24 mouse cellular contexts compared by ENCODE assay signal in genomic region chr7:35861049-35861448, GRCm38 (mm10). TPM values are rescaled to one million over a fixed set of nuclear protein-coding genes. Genes with fewer than 3 reads are reported as not detected.
A peak's percentile ranks its signal among the peaks of the same experiment; 100 is the strongest.
DNase-seq lines count a peak whose midpoint lies in the region; ATAC-seq lines count a peak whose summit lies in the region.
"Had no signal": no experiment of that assay in that cellular context is flagged by ENCODE, and none has a peak within 500 bp of the region (broad histone marks: within the 10 kb centered on the region; RNA-seq: fewer than 3 reads in every experiment).

No protein-coding gene starts in this region.

- H3K4me2 ChIP-seq in liver, embryonic 15.5 days, result no peak overlapping the region
- H3K4me2 ChIP-seq in kidney, embryonic 14.5 days (replicated peaks; ENCODE audit: low read depth, low read length), result no peak overlapping the region
- H3K4me2 ChIP-seq: heart, embryonic 12.5 days; heart, embryonic 15.5 days; hindbrain, embryonic 14.5 days had no signal

- no peak for DNase-seq in liver
- peak; percentile 6 for DNase-seq in 416B (ENCODE audit: low read depth)
- no peak for DNase-seq in cerebellum, postnatal 4 days (ENCODE audit: low spot score in 2 of 2)
- DNase-seq: adrenal gland, adult 8-10 months; adrenal gland, postnatal 25 days; cerebellum, adult 11-12 months; cerebellum, adult 8-10 months; cerebellum, postnatal 10 days; cerebellum, postnatal 36 days; forebrain, postnatal 0 days; gastrocnemius, adult 2 months; gastrocnemius, postnatal 14 days; heart, adult 18-20 months; heart, postnatal 10 days; heart, postnatal 36 days had no signal

- H3K9ac ChIP-seq in liver, embryonic 15.5 days, result no peak overlapping the region
- no peak overlapping the region for H3K9ac ChIP-seq in kidney, embryonic 14.5 days (ENCODE audit: low read depth, low read length)
- H3K9ac ChIP-seq: forebrain, postnatal 0 days; heart, embryonic 12.5 days; heart, embryonic 15.5 days; hindbrain, embryonic 14.5 days had no signal

- 29% methylated on average over 10 of the region's 10 CpGs for WGBS in liver, embryonic 15.5 days (ENCODE audit: insufficient replicate concordance)
- 69% methylated on average over 10 of the region's 10 CpGs for WGBS in kidney, embryonic 14.5 days

- ATAC-seq in liver, embryonic 15.5 days (ENCODE audit: insufficient read depth), result peak; percentile 47; the same call in 1 of the 2 replicates
- ATAC-seq in granulocyte monocyte progenitor cell, adult 5-6 weeks (replicated peaks; ENCODE audit: poor library complexity, severe bottlenecking), result peak; percentile 46; the same call in 1 of the 2 replicates
- no peak for ATAC-seq in kidney, embryonic 14.5 days (ENCODE audit: low FRiP score, low TSS enrichment)
- ATAC-seq: activated CD4-positive, CD25-positive, alpha-beta regulatory T cell, adult 4 months; CD4-positive, CD25-positive, alpha-beta regulatory T cell, adult 4 months; forebrain, embryonic 14.5 days; forebrain, postnatal 0 days had no signal

- no peaks in the 10 kb centered on the region for H3K9me3 ChIP-seq in liver, embryonic 15.5 days (replicated peaks)
- 0 out of 2 replicates have a peak, but pooled peaks cover 2% of the 10 kb centered on the region for H3K9me3 ChIP-seq in kidney, embryonic 14.5 days (ENCODE audit: control insufficient read depth, low read length)
- H3K9me3 ChIP-seq: heart, embryonic 15.5 days had no signal

- no peaks in the 10 kb centered on the region for H3K36me3 ChIP-seq in liver, embryonic 15.5 days (replicated peaks)
- H3K36me3 ChIP-seq in kidney, embryonic 14.5 days (ENCODE audit: control insufficient read depth, insufficient read depth, low read length), result no peaks in the 10 kb centered on the region
- H3K36me3 ChIP-seq: heart, embryonic 12.5 days; heart, embryonic 15.5 days had no signal

- no peaks in the 10 kb centered on the region for H3K4me1 ChIP-seq in liver, embryonic 15.5 days (replicated peaks)
- H3K4me1 ChIP-seq in kidney, embryonic 14.5 days (ENCODE audit: control insufficient read depth, insufficient read depth, low read length), result no peaks in the 10 kb centered on the region
- H3K4me1 ChIP-seq: heart, embryonic 12.5 days; heart, embryonic 15.5 days had no signal

- no peak overlapping the region for H3K4me3 ChIP-seq in liver, embryonic 15.5 days (replicated peaks)
- H3K4me3 ChIP-seq in kidney, embryonic 14.5 days (ENCODE audit: low read length), result no peak overlapping the region
- H3K4me3 ChIP-seq: gastrocnemius, adult 2 months; heart, embryonic 12.5 days; heart, embryonic 15.5 days had no signal

- no peak overlapping the region; the same call in 1 of the 2 replicates for H3K27ac ChIP-seq in liver, embryonic 15.5 days (replicated peaks)
- H3K27ac ChIP-seq in kidney, embryonic 14.5 days (ENCODE audit: low read depth, low read length), result no peak overlapping the region
- H3K27ac ChIP-seq: gastrocnemius, adult 2 months; heart, embryonic 15.5 days; hindbrain, embryonic 14.5 days had no signal

- H3K27me3 ChIP-seq in liver, embryonic 15.5 days, result no peaks in the 10 kb centered on the region
- H3K27me3 ChIP-seq in kidney, embryonic 14.5 days (ENCODE audit: control insufficient read depth, insufficient read depth, low read length), result no peaks in the 10 kb centered on the region
- H3K27me3 ChIP-seq: heart, embryonic 12.5 days; heart, embryonic 15.5 days had no signal

RNA-seq across cellular contexts. Expression of gene Zfp507, which starts 58.2 kb away (rescaled TPM):
- polyA plus RNA-seq in liver, embryonic 15.5 days (2015; fragmentation: Nextera tagmentation; extraction: Ambion mirVana), result 4.3 and 5.1 TPM in 2 replicates
- 20.5 and 22.5 TPM in 2 replicates for total RNA-seq in granulocyte monocyte progenitor cell, adult 5-6 weeks (2014; fragmentation: Nextera tagmentation)
- total RNA-seq in granulocyte monocyte progenitor cell, adult 5-6 weeks (2017), result 8.7 and 11.1 TPM in 2 replicates
- polyA plus RNA-seq in kidney, embryonic 14.5 days (2014; fragmentation: Nextera tagmentation; extraction: Ambion mirVana), result 15.2 and 21.7 TPM in 2 replicates
